Mouse (Mus musculus): ENCODE results near the gene Agps.

DNA sequence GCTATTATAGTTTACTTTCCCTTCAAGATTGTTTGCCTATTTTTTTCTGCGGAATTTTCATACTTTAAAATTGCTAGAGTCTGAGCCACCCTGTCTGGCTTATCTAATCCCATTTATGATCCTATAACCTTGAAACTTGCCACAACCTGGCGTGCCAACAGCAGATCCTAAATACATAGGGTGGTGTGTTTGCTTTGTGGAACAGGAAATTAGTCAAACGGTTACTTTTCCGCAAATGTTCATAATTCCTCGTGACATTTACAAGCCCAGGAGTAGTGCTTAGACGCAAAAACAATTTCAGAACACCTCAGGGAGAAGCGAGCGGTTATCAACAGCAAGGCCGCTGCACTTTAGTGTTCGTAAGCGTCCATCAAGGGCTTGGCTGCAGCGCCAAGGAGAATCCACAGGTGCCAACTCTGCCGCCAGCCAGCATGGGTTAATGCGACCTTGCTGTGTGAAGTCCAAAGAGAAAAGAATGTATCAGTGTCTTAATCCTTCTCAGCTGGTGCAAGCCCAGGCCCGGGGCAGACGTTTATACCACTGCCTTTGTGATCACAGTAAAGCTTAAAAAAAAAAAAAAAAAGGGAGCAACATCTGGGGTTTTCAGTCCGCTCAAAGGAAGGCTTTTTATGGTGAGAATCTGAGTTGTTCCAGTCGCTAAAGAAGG, 127.3 kb downstream of the Agps start:
- TF ChIP-seq GATA1 (IDR thresholded peaks at IDR 0.05; ENCODE audit: borderline replicate concordance, low read length) (no peak), FLI1 (IDR thresholded peaks at IDR 0.05; ENCODE audit: low read length) (no peak)
